Mouse (Mus musculus) limb, embryonic 13.5 days (tissue): ENCODE data around the gene Stxbp1. TPM values are rescaled to one million over a fixed set of nuclear protein-coding genes. Genes with fewer than 3 reads are reported as not detected.

Experiments
- ATAC-seq: fragments of 200-750 bp; cut with Nextera tagmentation; 2 replicates; pipeline ENCODE4 v1.8.0; 2017; ENCODE audit warnings: low read depth, moderate number of reproducible peaks, moderate TSS enrichment; ENCODE audit not compliant: low FRiP score
- H3K27ac ChIP-seq: fragments of 300-500 bp; sonication (generic); 2 replicates; pipeline ENCODE4 v1.5.1; 2015; ENCODE audit warnings: inconsistent platforms, mild to moderate bottlenecking, moderate library complexity
- H3K27me3 ChIP-seq: fragments of 300-500 bp; sonication (generic); 2 replicates; pipeline ENCODE4 v1.6.1; 2015; ENCODE audit warnings: mild to moderate bottlenecking, inconsistent platforms
- H3K36me3 ChIP-seq: fragments of 300-500 bp; sonication (generic); 2 replicates; pipeline ENCODE4 v1.6.1; 2015; ENCODE audit warnings: inconsistent platforms, mild to moderate bottlenecking, moderate library complexity
- H3K4me1 ChIP-seq: fragments of 300-500 bp; sonication (generic); 2 replicates; pipeline ENCODE4 v1.6.1; 2015; ENCODE audit warnings: inconsistent platforms
- H3K4me2 ChIP-seq: fragments of 300-500 bp; sonication (generic); replicated peaks from 2 replicates; pipeline ENCODE4 v1.6.1; 2015; ENCODE audit warnings: inconsistent platforms, mild to moderate bottlenecking, moderate library complexity
- H3K4me3 ChIP-seq: fragments of 300-500 bp; sonication (generic); 2 replicates; pipeline ENCODE4 v1.5.1; 2015; ENCODE audit warnings: moderate library complexity, mild to moderate bottlenecking, inconsistent platforms
- H3K9ac ChIP-seq: fragments of 300-500 bp; sonication (generic); 2 replicates; pipeline ENCODE4 v1.6.1; 2015; ENCODE audit warnings: mild to moderate bottlenecking, inconsistent platforms
- H3K9me3 ChIP-seq: fragments of 300-500 bp; sonication (generic); 2 replicates; pipeline ENCODE4 v1.6.1; 2016; ENCODE audit warnings: inconsistent platforms
- WGBS: fragments of 180-500 bp; shearing (Covaris S2); methylation state at CpG from one replicate; pipeline ENCODE4 v1.1.7; 2015; 5-methylcytosine and 5-hydroxymethylcytosine counted together
- polyA plus RNA-seq: library from polyadenylated mRNA; unstranded; fragments of >200 nt; fragmentation: Nextera tagmentation; extraction: Ambion mirVana; gene quantifications from 2 replicates; pipeline ENCODE4 v1.2.1, GENCODE M21; 2015

The Stxbp1 gene
- polyA plus RNA-seq, 1 experiment from 2014 or later = 20.8 TPM

GRCm38 (mm10) chr2:32828979-32829676 lies 17.9 kb downstream of the Stxbp1 start:
- no peaks in the 10 kb centered on the region for H3K9me3 ChIP-seq
- no peaks in the 10 kb centered on the region; the same call in 1 of the 2 replicates for H3K36me3 ChIP-seq
- no peak overlapping the region for H3K9ac ChIP-seq
- no peak for ATAC-seq
- H3K4me1 ChIP-seq = peaks cover 9% of the 10 kb centered on the region
- no peak overlapping the region for H3K4me2 ChIP-seq
- no peak overlapping the region for H3K27ac ChIP-seq
- 78% methylated on average over 11 of the region's 11 CpGs for WGBS
- H3K4me3 ChIP-seq = no peak overlapping the region
- no peaks in the 10 kb centered on the region for H3K27me3 ChIP-seq

- ATAC-seq = no peak
- no peak overlapping the region for H3K27ac ChIP-seq
- H3K4me3 ChIP-seq = no peak overlapping the region
- H3K36me3 ChIP-seq = no peaks in the 10 kb centered on the region; the same call in 1 of the 2 replicates
- WGBS = 87% methylated on average over 6 of the region's 6 CpGs
- H3K4me1 ChIP-seq = peaks cover 15% of the 10 kb centered on the region
- no peaks in the 10 kb centered on the region for H3K27me3 ChIP-seq
- no peak overlapping the region for H3K9ac ChIP-seq
- H3K9me3 ChIP-seq = no peaks in the 10 kb centered on the region
- H3K4me2 ChIP-seq = no peak overlapping the region
Observed at GRCm38 (mm10) chr2:32825796-32826195, 21.2 kb downstream of the Stxbp1 start.

- H3K36me3 ChIP-seq = peaks cover under 1% of the 10 kb centered on the region; the same call in 1 of the 2 replicates
- no peak overlapping the region for H3K4me2 ChIP-seq
- H3K4me1 ChIP-seq = peaks cover 15% of the 10 kb centered on the region
- no peak for ATAC-seq
- no peak overlapping the region for H3K4me3 ChIP-seq
- no peaks in the 10 kb centered on the region for H3K9me3 ChIP-seq
- H3K9ac ChIP-seq = no peak overlapping the region
- 84% methylated on average over 1 of the region's 1 CpGs for WGBS
- no peak overlapping the region for H3K27ac ChIP-seq
- H3K27me3 ChIP-seq = no peaks in the 10 kb centered on the region
Observed at GRCm38 (mm10) chr2:32824778-32825177, 22.3 kb downstream of the Stxbp1 start.

GRCm38 (mm10) chr2:32824181-32824580 lies 22.9 kb downstream of the Stxbp1 start:
- H3K27ac ChIP-seq = no peak overlapping the region; the same call in 1 of the 2 replicates
- 0 out of 2 replicates have a peak overlapping the region, but pooled peaks have one; percentile 25 for H3K9ac ChIP-seq
- peaks cover 15% of the 10 kb centered on the region for H3K4me1 ChIP-seq
- 49% methylated on average over 8 of the region's 8 CpGs for WGBS
- H3K4me3 ChIP-seq = no peak overlapping the region
- H3K27me3 ChIP-seq = no peaks in the 10 kb centered on the region
- H3K9me3 ChIP-seq = no peaks in the 10 kb centered on the region
- no peak; the same call in 1 of the 2 replicates for ATAC-seq
- H3K4me2 ChIP-seq = no peak overlapping the region
- H3K36me3 ChIP-seq = peaks cover 6% of the 10 kb centered on the region; the same call in 1 of the 2 replicates

- H3K36me3 ChIP-seq = peaks cover 6% of the 10 kb centered on the region; the same call in 1 of the 2 replicates
- 60% methylated on average over 8 of the region's 8 CpGs for WGBS
- H3K9me3 ChIP-seq = no peaks in the 10 kb centered on the region
- peaks cover 15% of the 10 kb centered on the region for H3K4me1 ChIP-seq
- no peak overlapping the region for H3K4me2 ChIP-seq
- H3K9ac ChIP-seq = no peak overlapping the region
- no peaks in the 10 kb centered on the region for H3K27me3 ChIP-seq
- no peak overlapping the region for H3K4me3 ChIP-seq
- H3K27ac ChIP-seq = peak overlapping the region; percentile 63; the same call in 1 of the 2 replicates
- ATAC-seq = no peak
Observed at GRCm38 (mm10) chr2:32823579-32824154, 23.4 kb downstream of the Stxbp1 start.

GRCm38 (mm10) chr2:32823153-32823552 lies 23.9 kb downstream of the Stxbp1 start:
- Histone ChIP-seq H3K4me1 (peaks cover 19% of the 10 kb centered on the region), H3K9me3 (no peaks in the 10 kb centered on the region), H3K4me3 (no peak overlapping the region), H3K27me3 (no peaks in the 10 kb centered on the region), H3K9ac (no peak overlapping the region), H3K27ac (no peak overlapping the region), H3K4me2 (no peak overlapping the region), H3K36me3 (peaks cover 6% of the 10 kb centered on the region; the same call in 1 of the 2 replicates)
- WGBS = 45% methylated on average over 11 of the region's 11 CpGs
- ATAC-seq = no peak

GRCm38 (mm10) chr2:32822643-32823042 lies 24.4 kb downstream of the Stxbp1 start:
- no peak overlapping the region for H3K9ac ChIP-seq
- no peak overlapping the region for H3K27ac ChIP-seq
- no peak overlapping the region for H3K4me3 ChIP-seq
- no peaks in the 10 kb centered on the region for H3K27me3 ChIP-seq
- H3K36me3 ChIP-seq = peaks cover 6% of the 10 kb centered on the region; the same call in 1 of the 2 replicates
- no peak overlapping the region for H3K4me2 ChIP-seq
- WGBS = 80% methylated on average over 6 of the region's 6 CpGs
- ATAC-seq = no peak
- H3K4me1 ChIP-seq = peaks cover 24% of the 10 kb centered on the region
- H3K9me3 ChIP-seq = no peaks in the 10 kb centered on the region

GRCm38 (mm10) chr2:32821041-32821802 lies 25.8 kb downstream of the Stxbp1 start:
- H3K9me3 ChIP-seq = no peaks in the 10 kb centered on the region
- no peak overlapping the region for H3K9ac ChIP-seq
- H3K27me3 ChIP-seq = no peaks in the 10 kb centered on the region
- H3K4me3 ChIP-seq = no peak overlapping the region
- WGBS = 69% methylated on average over 11 of the region's 11 CpGs
- H3K4me2 ChIP-seq = no peak overlapping the region
- no peak overlapping the region for H3K27ac ChIP-seq
- 0 out of 2 replicates have a peak, but pooled peaks cover 6% of the 10 kb centered on the region for H3K36me3 ChIP-seq
- ATAC-seq = no peak
- peaks cover 36% of the 10 kb centered on the region for H3K4me1 ChIP-seq

GRCm38 (mm10) chr2:32818208-32818607 lies 28.8 kb downstream of the Stxbp1 start:
- no peak for ATAC-seq
- Histone ChIP-seq H3K9me3 (no peaks in the 10 kb centered on the region), H3K9ac (no peak overlapping the region), H3K27me3 (no peaks in the 10 kb centered on the region), H3K4me3 (no peak overlapping the region), H3K27ac (no peak overlapping the region), H3K36me3 (peaks cover 21% of the 10 kb centered on the region), H3K4me2 (no peak overlapping the region), H3K4me1 (peaks cover 22% of the 10 kb centered on the region)
- WGBS = 91% methylated on average over 5 of the region's 5 CpGs

- H3K4me1 ChIP-seq = peaks cover 20% of the 10 kb centered on the region
- peak overlapping the region; percentile 53; the same call in 1 of the 2 replicates for H3K27ac ChIP-seq
- WGBS = 48% methylated on average over 7 of the region's 7 CpGs
- no peak overlapping the region for H3K4me3 ChIP-seq
- peak overlapping the region; percentile 25 for H3K4me2 ChIP-seq
- H3K27me3 ChIP-seq = no peaks in the 10 kb centered on the region
- H3K9me3 ChIP-seq = no peaks in the 10 kb centered on the region
- H3K9ac ChIP-seq = no peak overlapping the region
- no peak; the same call in 1 of the 2 replicates for ATAC-seq
- H3K36me3 ChIP-seq = peaks cover 26% of the 10 kb centered on the region
Observed at GRCm38 (mm10) chr2:32817589-32817988, 29.5 kb downstream of the Stxbp1 start.

- ATAC-seq = peak; percentile 73
- Histone ChIP-seq H3K9ac (no peak overlapping the region), H3K27ac (peak overlapping the region; percentile 53; the same call in 1 of the 2 replicates), H3K4me3 (no peak overlapping the region), H3K4me2 (peak overlapping the region; percentile 25), H3K9me3 (no peaks in the 10 kb centered on the region), H3K36me3 (peaks cover 30% of the 10 kb centered on the region), H3K4me1 (peaks cover 20% of the 10 kb centered on the region), H3K27me3 (no peaks in the 10 kb centered on the region)
- WGBS = 20% methylated on average over 17 of the region's 17 CpGs
Observed at GRCm38 (mm10) chr2:32816946-32817581, 30.0 kb downstream of the Stxbp1 start.
